Mouse (Mus musculus) stomach, postnatal 0 days (tissue): Measurements from ENCODE around the gene Vps13a.

ENCODE experiments used
- CTCF ChIP-seq: IDR thresholded peaks from 2 replicates; pipeline ENCODE4 v1.5.1; 2016; ENCODE audit warnings: antibody characterized with exemption, low read depth, mild to moderate bottlenecking, moderate library complexity
- EP300 ChIP-seq: optimal IDR thresholded peaks from 2 replicates; pipeline ENCODE3; 2016; ENCODE audit warnings: antibody characterized with exemption

DNA sequence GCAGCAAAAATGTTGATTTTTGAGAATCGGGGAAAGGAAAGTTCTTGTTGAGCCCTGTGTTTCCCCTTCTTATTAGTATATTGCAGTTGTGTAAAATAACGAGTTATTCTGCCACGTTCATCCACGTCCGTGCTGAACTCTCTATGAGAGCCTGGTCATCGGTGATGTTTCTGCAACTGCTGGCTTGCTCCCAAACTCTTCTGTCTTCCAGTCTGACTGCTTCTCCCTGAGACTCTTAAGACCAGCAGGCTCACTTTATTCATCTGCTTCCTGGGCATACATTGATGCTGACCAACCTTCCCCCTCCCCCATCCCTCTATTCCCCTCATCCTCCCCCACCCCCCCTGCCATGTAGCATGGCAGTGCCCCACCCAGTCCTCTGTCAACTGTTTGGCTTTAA, 183.5 kb downstream of the Vps13a start:
- TF ChIP-seq CTCF (no peak), EP300 (no peak)
